ENCODE assay signal across 10 mouse cellular contexts in genomic region chr5:35592081-35592736, GRCm38 (mm10). TPM values are rescaled to one million over a fixed set of nuclear protein-coding genes. Genes with fewer than 3 reads are reported as not detected.
DNase-seq lines count a peak whose midpoint lies in the region; ATAC-seq and TF ChIP-seq lines count a peak whose summit lies in the region.
"Had no signal": no experiment of that assay in that cellular context is flagged by ENCODE, and none has a peak within 500 bp of the region (broad histone marks: within the 10 kb centered on the region; RNA-seq: fewer than 3 reads in every experiment).

No protein-coding gene starts in this region.

- no peak for TF ChIP-seq EP300 in CH12.LX (IDR thresholded peaks at IDR 0.05; ENCODE audit: low read length)

- no peaks in the 10 kb centered on the region; the same call in 1 of the 2 replicates for H3K9me3 ChIP-seq in liver, embryonic 11.5 days (ENCODE audit: control insufficient read depth, low read length)
- H3K9me3 ChIP-seq in CH12.LX (replicated peaks; ENCODE audit: low read length), result peaks cover 5% of the 10 kb centered on the region
- H3K9me3 ChIP-seq: heart, embryonic 15.5 days had no signal

- no peak for DNase-seq in liver, adult 2 months (ENCODE audit: extremely low read depth, low read depth, low spot score)
- no peak for DNase-seq in liver, embryonic 11.5 days (ENCODE audit: low spot score)
- peak; percentile 49 to 56 for DNase-seq in B cell, adult 2 months
- DNase-seq in CH12.LX (ENCODE audit: extremely low read depth), result no peak
- DNase-seq in neural tube, embryonic 10.5 days (ENCODE audit: extremely low spot score, low spot score), result no peak
- no peak for DNase-seq in adrenal gland, adult 2 months
- DNase-seq: cerebellum, adult 11-12 months; thymus, adult 18-20 months had no signal

- no peaks in the 10 kb centered on the region for H3K27me3 ChIP-seq in liver, adult 2 months (ENCODE audit: control insufficient read depth, insufficient read depth, low read length)
- no peaks in the 10 kb centered on the region for H3K27me3 ChIP-seq in liver, embryonic 11.5 days (replicated peaks; ENCODE audit: control insufficient read depth, insufficient read depth, low read length)
- no peaks in the 10 kb centered on the region for H3K27me3 ChIP-seq in CH12.LX (replicated peaks)
- H3K27me3 ChIP-seq: heart, embryonic 15.5 days had no signal

- H3K9ac ChIP-seq in liver, adult 2 months (ENCODE audit: low read depth, low read length), result no peak overlapping the region
- no peak overlapping the region for H3K9ac ChIP-seq in liver, embryonic 11.5 days (ENCODE audit: low read depth, low read length)
- H3K9ac ChIP-seq in CH12.LX (ENCODE audit: insufficient read depth, low read depth), result no peak overlapping the region
- H3K9ac ChIP-seq: heart, embryonic 15.5 days had no signal

- no peak overlapping the region for H3K4me3 ChIP-seq in liver, adult 2 months (ENCODE audit: insufficient read depth, low read depth, low read length)
- H3K4me3 ChIP-seq in liver, embryonic 11.5 days (ENCODE audit: low read depth, low read length), result no peak overlapping the region
- H3K4me3 ChIP-seq in CH12.LX (replicated peaks in 1 of 3; ENCODE audit: low read depth in 2 of 3, low read length in 2 of 3, poor library complexity in 1 of 3), result no peak overlapping the region
- no peak overlapping the region for H3K4me3 ChIP-seq in cortical plate, adult 2 months (ENCODE audit: insufficient read depth, low read length)
- H3K4me3 ChIP-seq: heart, embryonic 15.5 days had no signal

- dilution Hi-C loops in CH12.LX (cut with MboI; ENCODE audit: extremely low pct_ligation_motif_present, extremely low pct_unique_long_range_greater_than_20kb, low sequenced_read_pairs), result no loop called here

- no peak for TF ChIP-seq POLR2A in liver, adult 2 months (IDR thresholded peaks at IDR 0.05; ENCODE audit: extremely low read depth, insufficient read depth, low read length)
- TF ChIP-seq POLR2A in CH12.LX (IDR thresholded peaks at IDR 0.05; ENCODE audit: low read depth, low read length), result no peak
- no peak for TF ChIP-seq POLR2A in cortical plate, adult 2 months (IDR thresholded peaks at IDR 0.05; ENCODE audit: extremely low read depth, insufficient read depth, low read length)

- ATAC-seq in liver, embryonic 11.5 days (replicated peaks; ENCODE audit: low FRiP score), result no peak

- no peaks in the 10 kb centered on the region for H3K79me2 ChIP-seq in liver, adult 2 months (ENCODE audit: control insufficient read depth, insufficient read depth, low read length)
- no peaks in the 10 kb centered on the region for H3K79me2 ChIP-seq in CH12.LX (replicated peaks; ENCODE audit: control insufficient read depth, extremely low read depth, insufficient read depth, poor library complexity, severe bottlenecking)

- in situ Hi-C loops in CH12.LX (cut with MboI; ENCODE audit: low pct_ligation_motif_present, low pct_unique_long_range_greater_than_20kb, low sequenced_read_pairs), result no loop called here

- no peak overlapping the region for H3K4me2 ChIP-seq in liver, embryonic 11.5 days
- H3K4me2 ChIP-seq in CH12.LX (ENCODE audit: insufficient read depth, low read depth, poor library complexity, severe bottlenecking), result no peak overlapping the region
- H3K4me2 ChIP-seq: heart, embryonic 15.5 days had no signal

- 95% methylated on average over 21 of the region's 21 CpGs for WGBS in liver, adult 2 months
- 82% methylated on average over 21 of the region's 21 CpGs for WGBS in liver, embryonic 11.5 days

- H3K27ac ChIP-seq in liver, adult 2 months (replicated peaks; ENCODE audit: insufficient read depth, low read depth, low read length), result no peak overlapping the region
- H3K27ac ChIP-seq in liver, embryonic 11.5 days (ENCODE audit: low read depth, low read length), result no peak overlapping the region
- no peak overlapping the region for H3K27ac ChIP-seq in CH12.LX (ENCODE audit: insufficient read depth, low read depth)
- no peak overlapping the region for H3K27ac ChIP-seq in cortical plate, adult 2 months (ENCODE audit: insufficient read depth, low read length)
- H3K27ac ChIP-seq: heart, embryonic 15.5 days had no signal

- H3K4me1 ChIP-seq in liver, adult 2 months (ENCODE audit: control insufficient read depth, insufficient read depth, low read length), result no peaks in the 10 kb centered on the region
- no peaks in the 10 kb centered on the region for H3K4me1 ChIP-seq in liver, embryonic 11.5 days (replicated peaks; ENCODE audit: control insufficient read depth, insufficient read depth, low read length)
- H3K4me1 ChIP-seq in CH12.LX (ENCODE audit: control insufficient read depth in 1 of 2, insufficient read depth in 2 of 2), result peaks cover under 1 to 6% of the 10 kb centered on the region in 2 experiments; a peak in 2 of 4 replicates
- no peaks in the 10 kb centered on the region for H3K4me1 ChIP-seq in cortical plate, adult 2 months (ENCODE audit: control insufficient read depth, insufficient read depth, low read length)
- H3K4me1 ChIP-seq: heart, embryonic 15.5 days had no signal

- H3K36me3 ChIP-seq in liver, adult 2 months (ENCODE audit: control insufficient read depth, insufficient read depth, low read length), result peaks cover 17% of the 10 kb centered on the region
- H3K36me3 ChIP-seq in liver, embryonic 11.5 days (ENCODE audit: control insufficient read depth, insufficient read depth, low read length), result peaks cover 15% of the 10 kb centered on the region; the same call in 1 of the 2 replicates
- H3K36me3 ChIP-seq in CH12.LX (replicated peaks in 1 of 2; ENCODE audit: control insufficient read depth in 1 of 2, insufficient read depth in 1 of 2, low read length in 1 of 2), result peaks cover 68 to 95% of the 10 kb centered on the region in 2 experiments

- TF ChIP-seq CTCF in liver, adult 2 months (IDR thresholded peaks at IDR 0.05; ENCODE audit: low read depth, low read length), result peak; percentile 51
- peak; percentile 22 to 28; a peak in 2 of 4 replicates for TF ChIP-seq CTCF in CH12.LX (conservative IDR thresholded peaks at IDR 0.05 in 1 of 2, IDR thresholded peaks at IDR 0.05 in 1 of 2; ENCODE audit: low read depth in 2 of 2, low read length in 2 of 2)
- TF ChIP-seq CTCF in cortical plate, adult 2 months (IDR thresholded peaks at IDR 0.05; ENCODE audit: extremely low read depth, insufficient read depth, low read length), result peak; percentile 23; the same call in 1 of the 2 replicates

- no peak for TF ChIP-seq RAD21 in CH12.LX (IDR thresholded peaks at IDR 0.05; ENCODE audit: low read depth, low read length)

TF ChIP-seq in CH12.LX, 34 proteins besides CTCF, POLR2A, EP300 and RAD21:
- TF ChIP-seq ELF1 (IDR thresholded peaks at IDR 0.05; ENCODE audit: low read depth, low read length) (no peak), ZKSCAN1 (IDR thresholded peaks at IDR 0.05; ENCODE audit: borderline replicate concordance, low read depth, low read length) (no peak), MYC (IDR thresholded peaks at IDR 0.05; ENCODE audit: low read depth, low read length) (no peak), MAFK (IDR thresholded peaks at IDR 0.05; ENCODE audit: insufficient replicate concordance, low read length) (no peak), CHD2 (IDR thresholded peaks at IDR 0.05; ENCODE audit: low read length) (no peak), HCFC1 (IDR thresholded peaks at IDR 0.05; ENCODE audit: low read depth, low read length) (no peak), USF1 (IDR thresholded peaks at IDR 0.05; ENCODE audit: low read depth, low read length) (no peak), ETS1 (conservative IDR thresholded peaks at IDR 0.05; ENCODE audit: low read depth, low read length) (no peak), ZC3H11A (IDR thresholded peaks at IDR 0.05; ENCODE audit: low read depth, low read length) (no peak), NRF1 (IDR thresholded peaks at IDR 0.05; ENCODE audit: low read depth, low read length) (no peak), PAX5 (IDR thresholded peaks at IDR 0.05; ENCODE audit: low read length) (no peak), BHLHE40 (IDR thresholded peaks at IDR 0.05; ENCODE audit: low read depth, low read length) (no peak), CHD1 (IDR thresholded peaks at IDR 0.05; ENCODE audit: low read depth, low read length) (no peak), ZMIZ1 (IDR thresholded peaks at IDR 0.05; ENCODE audit: low read depth, low read length) (no peak), ZNF384 (IDR thresholded peaks at IDR 0.05; ENCODE audit: low read depth, low read length) (no peak), IRF4 (IDR thresholded peaks at IDR 0.05; ENCODE audit: low read depth, low read length) (no peak), MEF2A (IDR thresholded peaks at IDR 0.05; ENCODE audit: borderline replicate concordance, low read depth, low read length) (no peak), JUN (IDR thresholded peaks at IDR 0.05; ENCODE audit: insufficient read depth, low read depth, low read length) (no peak), MAX (IDR thresholded peaks at IDR 0.05; ENCODE audit: low read length) (no peak)

RNA-seq across cellular contexts. Expression of gene Acox3, which starts 9.4 kb away (rescaled TPM):
- total RNA-seq in liver, adult 2 months (2014; rRNA removed), result 22.6 and 24.1 TPM in 2 replicates
- polyA plus RNA-seq in liver, adult 2 months (2012; rRNA removed), result 18.0 and 22.9 TPM in 2 replicates
- polyA plus RNA-seq in liver, embryonic 11.5 days (2014; fragmentation: Nextera tagmentation; extraction: Ambion mirVana), result 6.5 and 6.7 TPM in 2 replicates
- total RNA-seq in CH12.LX (2012; rRNA removed) (21.2 and 22.3 TPM in 2 replicates), CH12.LX (2014; rRNA removed) (9.4 and 11.5 TPM in 2 replicates)
- polyA plus RNA-seq in CH12.LX (2012; ENCODE audit: insufficient read length, low read depth), result 32.3 and 34.3 TPM in 2 replicates
- polyA plus RNA-seq in cortical plate, adult 2 months (2012; rRNA removed), result 30.5 and 31.5 TPM in 2 replicates
- 10 to 100 TPM; 56.9 to 62.1 TPM for total RNA-seq in adrenal gland, adult 2 months (2021)
- 58.2 and 60.7 TPM in 2 replicates for polyA plus RNA-seq in adrenal gland, adult 2 months (2012; rRNA removed)

RNA-seq across cellular contexts. Expression of gene Trmt44, which starts 17.3 kb away (rescaled TPM):
- 2.1 and 3.2 TPM in 2 replicates for total RNA-seq in liver, adult 2 months (2014; rRNA removed)
- 2.2 and 2.6 TPM in 2 replicates for polyA plus RNA-seq in liver, adult 2 months (2012; rRNA removed)
- 7.8 and 9.2 TPM in 2 replicates for polyA plus RNA-seq in liver, embryonic 11.5 days (2014; fragmentation: Nextera tagmentation; extraction: Ambion mirVana)
- total RNA-seq in CH12.LX (2012; rRNA removed) (7.9 and 10.3 TPM in 2 replicates), CH12.LX (2014; rRNA removed) (6.5 and 7.3 TPM in 2 replicates)
- polyA plus RNA-seq in CH12.LX (2012; ENCODE audit: insufficient read length, low read depth), result 7.5 and 8.4 TPM in 2 replicates
- polyA plus RNA-seq in cortical plate, adult 2 months (2012; rRNA removed), result 6.1 and 6.7 TPM in 2 replicates
- 1 to 10 TPM; 4.0 to 6.8 TPM for total RNA-seq in adrenal gland, adult 2 months (2021)
- polyA plus RNA-seq in adrenal gland, adult 2 months (2012; rRNA removed), result 4.1 and 5.4 TPM in 2 replicates

Comparison
In these comparisons a context has a peak if more than half of its experiments do, and no peak if none do; other contexts are left out.
1. DNase-seq: peak in B cell, adult 2 months (2 of 2); none in liver, adult 2 months (single experiment), liver, embryonic 11.5 days (single experiment), CH12.LX (single experiment), neural tube, embryonic 10.5 days (single experiment) and adrenal gland, adult 2 months (single experiment).
2. Peak in every context shown above with its lines, with median percentiles within 50 percentile points of each other: CTCF ChIP-seq.